Mouse (Mus musculus) limb, embryonic 14.5 days (tissue): Measurements from ENCODE around the gene Dcakd. TPM values are rescaled to one million over a fixed set of nuclear protein-coding genes. Genes with fewer than 3 reads are reported as not detected.
A peak's percentile ranks its signal among the peaks of the same experiment; 100 is the strongest.

ENCODE experiments used
- ATAC-seq: fragments of 200-750 bp; cut with Nextera tagmentation; 2 replicates; pipeline ENCODE4 v1.8.0; 2017; ENCODE audit warnings: low read depth, moderate number of reproducible peaks, moderate TSS enrichment; ENCODE audit not compliant: low FRiP score
- DNase-seq: peaks from one replicate; pipeline ENCODE4 v3.0.0-alpha.2; 2015; ENCODE audit warnings: low spot score
- H3K27ac ChIP-seq: fragments of 300-500 bp; sonication (generic); replicated peaks from 2 replicates; pipeline ENCODE4 v1.5.1; 2014; ENCODE audit warnings: low read depth, mild to moderate bottlenecking, low read length, moderate library complexity, mixed read lengths
- H3K27me3 ChIP-seq: fragments of 300-500 bp; sonication (generic); 2 replicates; pipeline ENCODE4 v1.6.1; 2014; ENCODE audit warnings: low read length, mixed read lengths; ENCODE audit not compliant: control insufficient read depth, insufficient read depth
- H3K36me3 ChIP-seq: fragments of 300-500 bp; sonication (generic); 2 replicates; pipeline ENCODE4 v1.6.1; 2014; ENCODE audit warnings: mild to moderate bottlenecking, low read length, moderate library complexity, mixed read lengths; ENCODE audit not compliant: control insufficient read depth, insufficient read depth
- H3K4me1 ChIP-seq: fragments of 300-500 bp; sonication (generic); 2 replicates; pipeline ENCODE4 v1.6.1; 2014; ENCODE audit warnings: antibody characterized with exemption, low read length, mixed read lengths; ENCODE audit not compliant: control insufficient read depth, insufficient read depth
- H3K4me2 ChIP-seq: fragments of 300-500 bp; sonication (generic); replicated peaks from 2 replicates; pipeline ENCODE4 v1.6.1; 2014; ENCODE audit warnings: low read depth, mild to moderate bottlenecking, low read length, moderate library complexity; ENCODE audit not compliant: severe bottlenecking
- H3K4me3 ChIP-seq: fragments of 300-500 bp; sonication (generic); replicated peaks from 2 replicates; pipeline ENCODE4 v1.5.1; 2014; ENCODE audit warnings: low read length
- H3K9ac ChIP-seq: fragments of 300-500 bp; sonication (generic); 2 replicates; pipeline ENCODE4 v1.6.1; 2014; ENCODE audit warnings: mild to moderate bottlenecking, low read depth, low read length, moderate library complexity; ENCODE audit not compliant: severe bottlenecking
- H3K9me3 ChIP-seq: fragments of 300-500 bp; sonication (generic); 2 replicates; pipeline ENCODE4 v1.6.1; 2016; ENCODE audit warnings: low read length; ENCODE audit not compliant: control insufficient read depth
- POLR2A ChIP-seq: fragments of 200-500 bp; IDR thresholded peaks from 2 replicates; pipeline ENCODE4 v1.8.0; 2012; ENCODE audit warnings: inconsistent platforms, mild to moderate bottlenecking, moderate library complexity, borderline replicate concordance; ENCODE audit not compliant: insufficient read depth, insufficient read length; ENCODE audit errors: extremely low read depth
- WGBS: fragments of 180-500 bp; shearing (Covaris S2); extraction: QIAGEN DNeasy Blood & Tissue Kit; methylation state at CpG from one replicate; pipeline ENCODE4 v1.1.7; 2014; 5-methylcytosine and 5-hydroxymethylcytosine counted together
- polyA plus RNA-seq, 2 experiments: library from polyadenylated mRNA; depleted of rRNA in 1 of 2; stranded (reverse) in 1 of 2; unstranded in 1 of 2; fragments of >200 nt; fragmentation: Nextera tagmentation in 1 of 2; extraction: Ambion mirVana in 1 of 2; gene quantifications; 2 replicates each; pipeline versions ENCODE4 v1.2.1 to v1.2.3; 2012 to 2014

Dcakd gene
- polyA plus RNA-seq, 2 experiments: 173 to 182 TPM

DNA sequence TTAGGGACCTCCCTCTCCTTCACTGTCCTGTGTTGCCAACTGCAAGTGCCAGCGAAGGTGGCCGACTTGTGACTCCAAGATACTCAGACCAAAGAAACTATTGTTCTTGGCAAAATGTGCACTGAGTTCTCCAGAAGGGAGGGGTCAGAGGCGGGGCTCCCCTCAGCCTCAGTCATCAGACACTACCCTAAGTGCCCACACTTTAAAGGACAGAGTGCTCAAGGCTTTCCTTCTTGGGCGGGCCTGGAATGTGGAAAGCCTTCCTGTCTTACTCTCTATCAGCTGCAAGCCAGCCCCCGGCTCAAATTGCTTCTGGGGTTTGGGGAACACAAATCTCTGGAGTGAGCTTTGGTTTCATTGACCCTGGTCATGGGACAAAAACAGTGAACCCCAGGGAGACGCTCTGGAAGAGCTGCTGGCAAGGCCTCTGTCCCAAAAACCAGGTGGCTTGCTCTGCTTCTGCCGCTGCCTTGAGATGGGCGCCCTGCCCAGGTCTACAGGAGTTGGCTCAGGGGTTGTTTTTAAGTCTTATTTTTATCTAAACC lies 39.4 kb upstream of the Dcakd start:
- Histone ChIP-seq H3K4me3 (no peak overlapping the region), H3K27me3 (no peaks in the 10 kb centered on the region), H3K4me2 (no peak overlapping the region), H3K27ac (no peak overlapping the region), H3K9ac (no peak overlapping the region), H3K9me3 (no peaks in the 10 kb centered on the region), H3K4me1 (no peaks in the 10 kb centered on the region), H3K36me3 (peaks cover 83% of the 10 kb centered on the region)
- ATAC-seq: peak; percentile 51; the same call in 1 of the 2 replicates
- 71% methylated on average over 8 of the region's 8 CpGs for WGBS
- no peak for TF ChIP-seq POLR2A
- no peak for DNase-seq

- Histone ChIP-seq H3K27me3 (no peaks in the 10 kb centered on the region), H3K4me3 (no peak overlapping the region), H3K27ac (no peak overlapping the region), H3K9ac (no peak overlapping the region), H3K9me3 (no peaks in the 10 kb centered on the region), H3K4me2 (no peak overlapping the region), H3K36me3 (peaks cover 85% of the 10 kb centered on the region), H3K4me1 (no peaks in the 10 kb centered on the region)
- 89% methylated on average over 6 of the region's 6 CpGs for WGBS
- no peak for ATAC-seq
- no peak for TF ChIP-seq POLR2A
- DNase-seq: no peak
These were observed 38.9 kb upstream of the Dcakd start for GRCm38 (mm10) chr11:103067051-103067361.

DNA sequence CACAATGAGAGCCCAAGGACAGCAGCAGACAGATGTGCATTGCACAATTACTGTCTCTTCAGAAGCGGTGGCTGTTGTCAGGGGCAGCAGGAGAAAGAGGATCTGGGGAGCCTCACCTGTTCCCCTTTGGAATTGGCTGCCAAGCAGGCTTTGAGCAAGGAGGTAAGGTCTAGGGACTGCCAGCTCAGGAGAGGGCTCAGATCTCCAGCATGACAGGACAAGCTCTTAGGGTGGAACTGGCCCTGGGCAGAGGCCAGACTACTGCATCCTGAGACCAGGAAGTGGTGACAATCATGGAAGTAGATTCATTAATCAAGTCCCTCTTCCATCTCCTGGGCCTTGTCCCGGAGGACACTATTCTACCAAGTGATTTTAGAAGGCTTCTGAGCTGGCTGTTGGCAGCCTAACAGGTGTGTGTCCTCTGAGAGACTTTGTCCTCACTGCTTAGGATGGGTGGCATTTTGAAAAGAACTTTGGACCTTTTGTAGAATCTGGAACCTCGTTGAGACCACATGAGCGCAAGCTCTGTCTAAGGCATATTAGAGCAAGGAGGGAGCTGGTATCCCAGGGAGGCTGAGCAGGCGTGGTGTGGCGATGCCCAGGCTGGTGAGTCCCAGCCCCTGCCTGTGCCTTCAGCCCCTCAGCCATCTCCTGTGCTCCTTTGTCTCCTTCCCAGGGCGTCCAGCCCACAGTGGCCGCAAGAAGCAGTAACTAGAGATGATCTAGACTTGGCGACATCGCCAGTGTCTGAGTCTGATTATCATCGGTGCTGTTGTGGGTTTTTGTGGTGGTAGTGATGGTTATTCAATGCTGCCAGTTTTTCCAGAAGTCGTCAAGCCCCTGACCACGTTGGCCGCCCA lies 38.3 kb upstream of the Dcakd start:
- H3K9me3 ChIP-seq: no peaks in the 10 kb centered on the region
- no peak overlapping the region for H3K27ac ChIP-seq
- peaks cover 89% of the 10 kb centered on the region for H3K36me3 ChIP-seq
- no peak for DNase-seq
- no peak overlapping the region for H3K9ac ChIP-seq
- H3K4me2 ChIP-seq: no peak overlapping the region
- no peak for ATAC-seq
- no peaks in the 10 kb centered on the region for H3K4me1 ChIP-seq
- WGBS: 93% methylated on average over 14 of the region's 14 CpGs
- H3K4me3 ChIP-seq: no peak overlapping the region
- no peaks in the 10 kb centered on the region for H3K27me3 ChIP-seq
- TF ChIP-seq POLR2A: no peak

DNA sequence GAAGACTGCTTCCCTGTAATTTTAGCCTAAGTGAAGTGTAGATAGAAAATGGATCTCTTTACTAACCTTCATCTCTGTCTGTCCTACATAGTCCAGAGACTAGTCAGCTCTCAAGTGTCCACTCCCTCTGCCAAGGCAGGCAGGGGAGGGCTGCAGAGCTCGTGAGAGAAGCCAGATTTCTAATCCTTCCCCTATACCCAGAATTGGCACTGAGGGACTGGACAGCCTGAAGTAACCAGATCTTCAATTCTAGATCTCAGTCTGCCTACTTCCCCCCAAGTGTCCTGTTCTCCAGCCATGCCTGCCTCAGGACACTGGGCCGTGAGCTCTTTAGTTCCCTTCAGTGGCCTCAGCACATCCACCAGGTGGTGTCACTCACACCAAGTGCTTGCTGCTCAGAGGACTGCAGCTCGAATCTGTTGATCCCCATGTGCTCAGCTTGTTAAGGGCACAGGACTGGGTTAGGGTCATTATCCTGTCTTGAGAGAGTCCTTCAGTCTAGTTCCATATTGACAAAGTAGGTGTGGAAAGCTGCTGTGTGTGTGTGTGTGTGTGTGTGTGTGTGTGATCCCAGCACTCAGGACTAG lies 30.5 kb upstream of the Dcakd start:
- no peaks in the 10 kb centered on the region for H3K27me3 ChIP-seq
- no peak overlapping the region for H3K9ac ChIP-seq
- DNase-seq (no peak), ATAC-seq (no peak)
- H3K4me1 ChIP-seq: no peaks in the 10 kb centered on the region
- no peak overlapping the region for H3K27ac ChIP-seq
- no peaks in the 10 kb centered on the region for H3K9me3 ChIP-seq
- H3K4me3 ChIP-seq: no peak overlapping the region
- 78% methylated on average over 3 of the region's 3 CpGs for WGBS
- peaks cover 76% of the 10 kb centered on the region for H3K36me3 ChIP-seq
- no peak overlapping the region for H3K4me2 ChIP-seq
- no peak for TF ChIP-seq POLR2A

DNA sequence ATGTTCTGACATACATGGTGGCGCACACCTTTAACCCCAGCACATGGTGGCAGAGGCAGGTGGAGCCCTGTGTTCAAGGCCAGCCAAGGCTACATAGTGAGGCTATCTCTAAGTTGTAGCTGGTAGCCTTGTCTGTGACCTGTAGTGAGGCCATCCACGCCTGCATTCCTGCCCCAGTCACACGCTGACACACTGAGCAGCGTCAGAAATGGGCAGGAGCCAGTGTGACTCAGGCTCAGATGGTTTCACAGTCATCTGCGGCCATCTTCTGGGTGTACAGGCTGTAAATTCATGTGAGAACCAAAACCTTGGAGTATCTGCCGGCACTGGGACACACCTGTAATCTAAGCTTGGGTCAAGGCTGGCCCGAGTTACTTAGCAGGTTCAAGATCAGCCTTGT lies 28.5 kb upstream of the Dcakd start:
- no peaks in the 10 kb centered on the region for H3K27me3 ChIP-seq
- no peaks in the 10 kb centered on the region for H3K9me3 ChIP-seq
- H3K4me2 ChIP-seq: no peak overlapping the region
- no peak overlapping the region for H3K9ac ChIP-seq
- DNase-seq (no peak), ATAC-seq (no peak)
- H3K4me1 ChIP-seq: no peaks in the 10 kb centered on the region
- no peak for TF ChIP-seq POLR2A
- no peak overlapping the region for H3K27ac ChIP-seq
- H3K4me3 ChIP-seq: no peak overlapping the region
- 92% methylated on average over 7 of the region's 7 CpGs for WGBS
- H3K36me3 ChIP-seq: peaks cover 73% of the 10 kb centered on the region
